Mouse (Mus musculus) C2C12 (cell line): ENCODE measurements around the gene Svbp.

ENCODE experiments used
- CEBPB ChIP-seq: IDR thresholded peaks from one replicate; pipeline ENCODE4 v1.6.1; 2011; ENCODE audit warnings: low read depth, mild to moderate bottlenecking, control low read depth, moderate library complexity
- CTCF ChIP-seq: IDR thresholded peaks from one replicate; pipeline ENCODE4 v1.5.1; 2011; ENCODE audit not compliant: control insufficient read depth, insufficient read depth, insufficient read length
- MAX ChIP-seq: IDR thresholded peaks from one replicate; pipeline ENCODE4 v1.6.1; 2011; ENCODE audit warnings: mild to moderate bottlenecking, control low read depth
- MYOG ChIP-seq: IDR thresholded peaks from one replicate; pipeline ENCODE4 v1.6.1; 2011; ENCODE audit not compliant: control insufficient read depth, insufficient read length; ENCODE audit errors: extremely low read depth
- USF1 ChIP-seq: IDR thresholded peaks from one replicate; pipeline ENCODE4 v1.6.1; 2011; ENCODE audit warnings: low read depth, mild to moderate bottlenecking, control low read depth, moderate library complexity

GRCm38 (mm10) chr4:119223696-119224095 is 28.6 kb downstream of the Svbp start:
- TF ChIP-seq CTCF: peak; percentile 12
- TF ChIP-seq MAX: no peak
- TF ChIP-seq MYOG: no peak
- no peak for TF ChIP-seq USF1
- TF ChIP-seq CEBPB: no peak
